Mouse (Mus musculus): ENCODE data around the gene Traf2. TPM values are rescaled to one million over a fixed set of nuclear protein-coding genes. Genes with fewer than 3 reads are reported as not detected.
"Not testable (repeated sequence)": the region's sequence is repeated elsewhere in the genome, so short reads cannot be mapped to it uniquely, and the experiment has no call there.

Gene Traf2
- polyA plus RNA-seq, 1 experiment from 2014 or later = 36.0 TPM

DNA sequence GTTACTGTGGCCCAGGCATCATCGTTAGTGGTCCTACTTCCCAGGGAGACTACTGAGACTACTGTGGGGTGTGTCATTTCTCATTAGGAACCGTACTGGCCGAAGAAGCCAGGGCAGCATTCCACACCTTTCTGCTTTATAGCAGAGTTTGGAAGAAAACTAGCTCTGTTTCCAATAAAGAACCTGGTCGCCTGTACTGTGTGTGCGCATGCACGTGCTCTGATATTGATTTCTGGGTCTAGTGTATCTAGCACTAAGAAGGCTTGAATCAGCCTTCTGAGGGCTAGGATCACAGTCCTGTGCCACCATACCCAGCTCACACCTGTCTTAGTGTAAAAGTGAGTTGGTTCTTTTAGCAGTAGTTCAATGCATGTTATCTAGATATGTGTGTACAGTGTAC is 12.0 kb upstream of the Traf2 start:
- peak overlapping the region; percentile 68 for H3K4me2 ChIP-seq (ENCODE audit: low read depth, low read length)
- no peak overlapping the region for H3K27ac ChIP-seq (replicated peaks; ENCODE audit: low read depth, low read length)
- peaks cover 5% of the 10 kb centered on the region for H3K36me3 ChIP-seq (replicated peaks; ENCODE audit: control insufficient read depth, insufficient read depth, low read depth, low read length)
- DNase-seq (ENCODE audit: low spot score) (no peak), ATAC-seq (replicated peaks; ENCODE audit: insufficient number of reproducible peaks, low FRiP score, low TSS enrichment, low read depth) (no peak)
- no peaks in the 10 kb centered on the region for H3K4me1 ChIP-seq (ENCODE audit: control insufficient read depth, insufficient read depth, low read length)
- H3K9ac ChIP-seq (replicated peaks; ENCODE audit: low read length) = peak overlapping the region; percentile 73
- 74% methylated on average over 6 of the region's 6 CpGs for WGBS
- peak overlapping the region; percentile 96 for H3K4me3 ChIP-seq (ENCODE audit: low read depth, low read length)
- H3K27me3 ChIP-seq (ENCODE audit: control insufficient read depth, insufficient read depth, low read length) = no peaks in the 10 kb centered on the region
- H3K9me3 ChIP-seq (replicated peaks; ENCODE audit: control insufficient read depth, low read length) = no peaks in the 10 kb centered on the region

DNA sequence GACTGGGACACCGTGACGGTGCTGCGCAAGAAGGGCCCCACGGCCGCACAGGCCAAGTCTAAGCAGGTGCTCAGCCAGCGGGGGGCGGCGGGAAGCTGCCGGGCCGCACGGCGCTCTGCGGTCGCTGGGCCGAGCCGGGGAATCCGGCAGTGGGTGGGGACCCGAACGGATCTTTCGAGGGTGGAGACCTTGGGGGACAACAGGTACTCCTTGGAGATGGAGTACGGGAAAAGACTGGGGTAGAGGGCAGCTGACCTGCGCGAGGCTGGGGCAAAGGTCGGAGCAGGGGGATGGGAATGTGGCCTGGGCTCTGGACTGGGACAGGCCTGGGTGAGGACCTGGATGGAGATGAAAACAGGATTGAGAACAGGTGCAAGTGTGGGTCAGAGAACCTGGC is 11.2 kb upstream of the Traf2 start:
- H3K36me3 ChIP-seq (replicated peaks; ENCODE audit: control insufficient read depth, insufficient read depth, low read depth, low read length) = peaks cover 5% of the 10 kb centered on the region
- peak overlapping the region; percentile 73 for H3K9ac ChIP-seq (replicated peaks; ENCODE audit: low read length)
- 0% methylated on average over 24 of the region's 24 CpGs for WGBS
- ATAC-seq (replicated peaks; ENCODE audit: insufficient number of reproducible peaks, low FRiP score, low TSS enrichment, low read depth) (0 out of 2 replicates have a peak, but pooled peaks have one; percentile 21), DNase-seq (ENCODE audit: low spot score) (no peak)
- peak overlapping the region; percentile 96 for H3K4me3 ChIP-seq (ENCODE audit: low read depth, low read length)
- H3K4me1 ChIP-seq (ENCODE audit: control insufficient read depth, insufficient read depth, low read length) = no peaks in the 10 kb centered on the region
- no peaks in the 10 kb centered on the region for H3K9me3 ChIP-seq (replicated peaks; ENCODE audit: control insufficient read depth, low read length)
- no peaks in the 10 kb centered on the region for H3K27me3 ChIP-seq (ENCODE audit: control insufficient read depth, insufficient read depth, low read length)
- H3K27ac ChIP-seq (replicated peaks; ENCODE audit: low read depth, low read length) = 0 out of 2 replicates have a peak overlapping the region, but pooled peaks have one; percentile 52
- H3K4me2 ChIP-seq (ENCODE audit: low read depth, low read length) = peak overlapping the region; percentile 68

DNA sequence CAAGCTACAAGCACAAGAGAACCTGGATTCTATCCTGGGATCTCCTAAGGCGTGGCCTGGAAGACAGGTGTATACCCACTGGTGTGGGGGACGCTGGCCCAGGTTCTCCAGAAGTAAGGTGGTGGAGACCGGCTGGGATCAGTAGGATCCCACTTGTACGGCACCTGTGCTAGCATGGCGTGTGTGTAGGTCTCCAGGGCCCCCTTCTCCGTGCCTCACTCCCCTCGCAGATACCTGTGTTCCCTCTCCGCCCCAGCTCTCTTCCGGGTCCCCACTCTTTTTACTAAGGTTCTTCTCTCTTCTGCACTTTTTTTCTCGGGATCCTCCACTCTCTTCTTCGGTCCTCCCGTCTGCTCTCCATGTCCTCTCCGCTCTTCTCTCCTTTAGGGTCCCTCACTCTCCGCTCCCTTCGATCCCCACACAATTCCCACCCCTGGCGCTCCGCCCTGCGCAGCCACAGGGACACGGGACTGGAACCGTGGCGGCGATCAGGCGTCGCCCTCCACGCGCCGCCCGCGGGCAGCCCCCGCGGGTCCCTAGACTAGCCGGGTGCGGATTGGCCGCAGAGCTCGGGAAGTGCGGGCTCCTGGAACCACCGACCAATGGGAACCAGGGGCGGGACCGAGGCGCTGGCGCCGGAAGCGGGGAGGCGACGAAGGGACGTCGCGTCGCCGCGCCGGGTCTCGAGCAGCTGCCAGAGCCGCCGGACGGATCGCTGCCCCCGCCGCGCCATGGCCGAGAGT is 10.7 kb upstream of the Traf2 start, which contains the start of gene Edf1:
Gene Edf1 (plus strand): TSS at position 627 of the 743 bp plus-strand sequence.
- peak; percentile 97 for ATAC-seq (replicated peaks; ENCODE audit: insufficient number of reproducible peaks, low FRiP score, low TSS enrichment, low read depth)
- Histone ChIP-seq H3K27ac (replicated peaks; ENCODE audit: low read depth, low read length) (0 out of 2 replicates have a peak within 1 kb of the TSS, but pooled peaks have one; percentile 52), H3K36me3 (replicated peaks; ENCODE audit: control insufficient read depth, insufficient read depth, low read depth, low read length) (peaks cover 5% of the 10 kb centered on the region), H3K27me3 (ENCODE audit: control insufficient read depth, insufficient read depth, low read length) (no peaks in the 10 kb centered on the region), H3K4me1 (ENCODE audit: control insufficient read depth, insufficient read depth, low read length) (no peaks in the 10 kb centered on the region), H3K9me3 (replicated peaks; ENCODE audit: control insufficient read depth, low read length) (no peaks in the 10 kb centered on the region), H3K9ac (replicated peaks; ENCODE audit: low read length) (peak within 1 kb of the TSS; percentile 73), H3K4me3 (ENCODE audit: low read depth, low read length) (peak within 1 kb of the TSS; percentile 96), H3K4me2 (ENCODE audit: low read depth, low read length) (peak within 1 kb of the TSS; percentile 68)
- under 1% methylated on average over 60 of the region's 61 CpGs for WGBS
- DNase-seq (ENCODE audit: low spot score) = peak; percentile 95

DNA sequence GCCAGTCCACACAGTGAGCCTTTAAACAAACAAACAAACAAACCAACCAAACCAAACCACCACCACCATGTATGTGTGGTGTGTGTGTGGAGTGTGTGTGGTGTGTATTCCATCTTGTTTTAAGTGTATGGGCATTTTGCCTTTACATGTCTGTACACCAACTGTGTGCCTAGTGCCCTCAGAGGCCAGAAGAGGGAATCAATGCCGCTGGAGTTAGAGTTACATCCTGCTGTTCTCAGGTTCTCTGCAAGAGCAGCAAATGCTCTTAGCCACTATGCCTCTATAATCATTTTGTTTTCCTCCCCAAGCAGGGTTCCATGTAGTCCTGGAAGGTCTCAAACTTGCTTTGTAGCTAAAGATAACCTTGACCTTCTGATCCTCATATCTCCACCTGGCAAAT is 9.6 kb upstream of the Traf2 start:
- no peak overlapping the region for H3K4me3 ChIP-seq (ENCODE audit: low read depth, low read length)
- no peak overlapping the region for H3K4me2 ChIP-seq (ENCODE audit: low read depth, low read length)
- no peaks in the 10 kb centered on the region for H3K4me1 ChIP-seq (ENCODE audit: control insufficient read depth, insufficient read depth, low read length)
- no peaks in the 10 kb centered on the region for H3K27me3 ChIP-seq (ENCODE audit: control insufficient read depth, insufficient read depth, low read length)
- H3K9ac ChIP-seq (replicated peaks; ENCODE audit: low read length) = no peak overlapping the region
- H3K36me3 ChIP-seq (replicated peaks; ENCODE audit: control insufficient read depth, insufficient read depth, low read depth, low read length) = no peaks in the 10 kb centered on the region; the same call in 1 of the 2 replicates
- H3K27ac ChIP-seq (replicated peaks; ENCODE audit: low read depth, low read length) = no peak overlapping the region
- no peak for DNase-seq (ENCODE audit: low spot score)
- 67% methylated on average over 1 of the region's 1 CpGs for WGBS
- H3K9me3 ChIP-seq (replicated peaks; ENCODE audit: control insufficient read depth, low read length) = no peaks in the 10 kb centered on the region
- ATAC-seq (replicated peaks; ENCODE audit: insufficient number of reproducible peaks, low FRiP score, low TSS enrichment, low read depth) = no peak

DNA sequence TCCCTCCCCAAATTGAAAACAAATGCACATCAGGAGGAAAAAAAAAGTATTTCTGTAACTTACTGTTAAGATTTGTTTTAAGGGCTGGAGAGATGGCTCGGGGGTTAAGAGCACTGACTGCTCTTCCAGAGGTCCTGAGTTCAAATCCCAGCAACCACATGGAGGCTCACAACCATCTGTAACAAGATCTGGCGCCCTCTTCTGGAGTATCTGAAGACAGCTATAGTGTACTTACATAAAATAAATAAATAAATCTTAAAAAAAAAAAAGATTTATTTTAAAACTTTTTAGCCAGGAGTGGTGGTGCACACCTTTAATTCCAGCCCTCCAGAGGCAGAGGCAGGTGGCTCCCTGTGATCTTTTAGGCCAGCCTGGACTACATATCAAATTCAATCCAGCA is 8.7 kb upstream of the Traf2 start:
- not testable (repeated sequence) for H3K9me3 ChIP-seq (replicated peaks; ENCODE audit: control insufficient read depth, low read length); H3K4me1 ChIP-seq (ENCODE audit: control insufficient read depth, insufficient read depth, low read length); H3K36me3 ChIP-seq (replicated peaks; ENCODE audit: control insufficient read depth, insufficient read depth, low read depth, low read length); H3K4me3 ChIP-seq (ENCODE audit: low read depth, low read length); H3K27ac ChIP-seq (replicated peaks; ENCODE audit: low read depth, low read length); H3K4me2 ChIP-seq (ENCODE audit: low read depth, low read length); H3K27me3 ChIP-seq (ENCODE audit: control insufficient read depth, insufficient read depth, low read length); DNase-seq (ENCODE audit: low spot score); ATAC-seq (replicated peaks; ENCODE audit: insufficient number of reproducible peaks, low FRiP score, low TSS enrichment, low read depth); H3K9ac ChIP-seq (replicated peaks; ENCODE audit: low read length)
- WGBS = 33% methylated on average over 2 of the region's 2 CpGs

DNA sequence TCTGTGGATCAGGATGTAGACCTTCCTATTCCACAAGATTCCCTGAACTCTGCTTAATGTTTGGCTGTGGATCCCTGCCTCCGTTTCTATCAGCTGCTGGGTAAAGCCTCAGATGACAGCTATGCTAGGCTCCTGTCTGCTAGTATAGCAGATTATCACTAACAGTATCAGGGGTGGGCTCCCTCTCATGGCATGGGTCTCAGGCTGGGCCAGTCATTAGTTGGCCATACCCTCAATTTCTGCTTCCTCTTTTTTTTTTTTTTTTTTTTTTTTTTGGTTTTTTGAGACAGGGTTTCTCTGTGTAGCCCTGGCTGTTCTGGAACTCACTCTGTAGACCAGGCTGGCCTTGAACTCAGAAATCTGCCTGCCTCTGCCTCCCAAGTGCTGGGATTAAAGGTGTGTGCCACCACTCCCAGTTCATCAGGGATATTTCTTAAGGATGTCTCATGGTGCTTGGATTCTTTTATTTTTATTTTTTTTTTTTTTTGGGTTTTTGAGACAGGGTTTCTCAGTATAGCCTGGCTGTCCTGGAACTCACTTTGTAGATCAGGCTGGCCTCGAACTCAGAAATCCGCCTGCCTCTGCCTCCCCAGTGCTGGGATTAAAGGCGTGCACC is 6.5 kb upstream of the Traf2 start:
- WGBS = 89% methylated on average over 4 of the region's 4 CpGs
- not testable (repeated sequence) for H3K9me3 ChIP-seq (replicated peaks; ENCODE audit: control insufficient read depth, low read length); H3K4me2 ChIP-seq (ENCODE audit: low read depth, low read length); H3K36me3 ChIP-seq (replicated peaks; ENCODE audit: control insufficient read depth, insufficient read depth, low read depth, low read length); H3K4me1 ChIP-seq (ENCODE audit: control insufficient read depth, insufficient read depth, low read length); H3K27me3 ChIP-seq (ENCODE audit: control insufficient read depth, insufficient read depth, low read length); H3K9ac ChIP-seq (replicated peaks; ENCODE audit: low read length); DNase-seq (ENCODE audit: low spot score); ATAC-seq (replicated peaks; ENCODE audit: insufficient number of reproducible peaks, low FRiP score, low TSS enrichment, low read depth); H3K4me3 ChIP-seq (ENCODE audit: low read depth, low read length); H3K27ac ChIP-seq (replicated peaks; ENCODE audit: low read depth, low read length)

DNA sequence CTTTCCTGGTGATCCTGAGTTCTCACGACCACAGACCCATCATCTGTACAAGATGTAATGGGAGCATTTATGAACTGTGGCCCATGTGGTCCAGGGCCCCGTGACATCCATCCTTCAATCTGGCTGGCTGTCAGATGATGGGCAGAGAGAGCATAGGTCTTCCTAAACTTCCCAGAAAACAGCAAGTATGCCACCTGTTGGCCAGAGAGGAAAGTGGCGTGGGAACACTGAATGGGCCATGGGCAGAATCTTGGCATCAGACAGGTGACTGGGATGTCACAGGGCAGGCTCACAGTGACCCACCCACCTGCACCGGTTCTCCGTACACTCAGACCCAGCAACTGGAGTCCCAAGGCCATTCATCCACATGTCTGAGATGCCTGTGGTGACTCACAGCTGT is 4.4 kb upstream of the Traf2 start:
- no peak for ATAC-seq (replicated peaks; ENCODE audit: insufficient number of reproducible peaks, low FRiP score, low TSS enrichment, low read depth)
- no peaks in the 10 kb centered on the region for H3K9me3 ChIP-seq (replicated peaks; ENCODE audit: control insufficient read depth, low read length)
- H3K36me3 ChIP-seq (replicated peaks; ENCODE audit: control insufficient read depth, insufficient read depth, low read depth, low read length) = no peaks in the 10 kb centered on the region
- no peaks in the 10 kb centered on the region for H3K27me3 ChIP-seq (ENCODE audit: control insufficient read depth, insufficient read depth, low read length)
- H3K9ac ChIP-seq (replicated peaks; ENCODE audit: low read length) = no peak overlapping the region
- DNase-seq (ENCODE audit: low spot score) = peak; percentile 53
- H3K4me1 ChIP-seq (ENCODE audit: control insufficient read depth, insufficient read depth, low read length) = no peaks in the 10 kb centered on the region
- no peak overlapping the region for H3K27ac ChIP-seq (replicated peaks; ENCODE audit: low read depth, low read length)
- 34% methylated on average over 5 of the region's 5 CpGs for WGBS
- no peak overlapping the region for H3K4me3 ChIP-seq (ENCODE audit: low read depth, low read length)
- H3K4me2 ChIP-seq (ENCODE audit: low read depth, low read length) = no peak overlapping the region

Data from embryonic facial prominence, embryonic 11.5 days (tissue).